Mouse (Mus musculus): ENCODE measurements around the gene Rftn1. TPM values are rescaled to one million over a fixed set of nuclear protein-coding genes. Genes with fewer than 3 reads are reported as not detected.

The Rftn1 gene
- polyA plus RNA-seq, 1 experiment from 2014 or later, result 18.5 TPM

DNA sequence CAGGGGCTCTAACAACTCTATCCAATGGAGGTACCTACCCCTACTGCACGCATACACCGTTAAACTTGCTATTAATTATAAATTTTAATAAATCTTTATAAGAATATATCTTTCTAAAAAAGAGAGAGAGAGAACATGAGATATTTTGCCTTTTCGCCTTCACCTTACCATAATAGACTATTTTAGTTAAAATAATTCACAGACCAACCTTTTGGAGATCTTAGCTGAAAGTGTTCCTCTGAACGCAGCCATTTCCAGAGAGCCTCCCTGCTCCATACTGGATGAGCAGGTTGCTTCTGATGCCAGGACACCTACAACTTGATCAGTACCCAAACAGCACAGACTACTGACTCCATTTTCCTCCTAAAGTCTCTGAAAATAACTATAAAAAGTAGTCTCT is 94.2 kb downstream of the Rftn1 start:
- H3K36me3 ChIP-seq, result no peaks in the 10 kb centered on the region
- no peak overlapping the region for H3K4me3 ChIP-seq
- H3K9ac ChIP-seq, result no peak overlapping the region
- H3K27me3 ChIP-seq, result no peaks in the 10 kb centered on the region
- H3K4me1 ChIP-seq (replicated peaks), result peaks cover 16% of the 10 kb centered on the region
- H3K27ac ChIP-seq (replicated peaks), result no peak overlapping the region
- no peak overlapping the region for H3K4me2 ChIP-seq
- no peak for ATAC-seq (ENCODE audit: low read depth)
- 92% methylated on average over 4 of the region's 4 CpGs for WGBS
- H3K9me3 ChIP-seq, result no peaks in the 10 kb centered on the region

DNA sequence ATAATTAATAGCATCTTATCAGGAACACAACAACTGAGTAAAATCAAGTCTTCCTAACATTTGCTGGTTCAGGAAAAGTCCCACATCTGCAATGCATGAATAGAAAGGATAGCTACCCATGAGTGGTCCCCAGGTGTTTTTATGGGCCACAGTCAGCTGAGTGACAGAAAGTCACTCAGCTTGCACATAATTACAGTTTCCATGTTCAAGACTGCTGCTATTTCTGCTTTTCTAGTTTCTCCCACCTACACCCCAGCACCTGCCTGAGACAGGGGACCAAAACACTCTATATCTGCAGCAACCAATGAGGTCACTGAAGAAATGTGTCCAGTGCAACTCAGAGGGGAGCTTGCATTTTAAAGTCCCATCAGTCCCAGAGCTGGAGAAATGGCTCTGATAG is 95.9 kb downstream of the Rftn1 start:
- Histone ChIP-seq H3K4me2 (no peak overlapping the region), H3K9me3 (no peaks in the 10 kb centered on the region), H3K27me3 (no peaks in the 10 kb centered on the region), H3K4me1 (replicated peaks) (peaks cover 11% of the 10 kb centered on the region), H3K4me3 (no peak overlapping the region), H3K36me3 (no peaks in the 10 kb centered on the region), H3K9ac (no peak overlapping the region), H3K27ac (replicated peaks) (no peak overlapping the region)
- ATAC-seq (ENCODE audit: low read depth), result no peak

DNA sequence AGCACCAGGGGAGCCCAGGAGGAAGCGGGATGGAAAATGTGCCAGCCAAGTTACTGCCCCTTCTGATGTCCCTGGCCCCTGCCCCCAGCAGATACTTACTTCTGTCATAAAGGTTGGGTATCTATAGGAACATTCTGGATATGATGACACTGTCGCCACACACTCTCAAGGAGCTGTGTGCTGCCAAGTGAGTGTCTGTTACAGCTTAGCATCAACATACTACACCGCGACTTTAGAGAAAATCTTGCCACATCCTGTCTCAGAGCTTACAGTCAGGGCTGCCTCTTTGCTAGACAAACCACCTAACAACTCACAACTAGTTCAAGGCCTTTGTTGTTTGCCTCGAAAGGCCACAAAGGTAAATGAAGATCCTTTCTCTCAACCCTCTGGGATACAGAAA is 96.4 kb downstream of the Rftn1 start:
- no peak overlapping the region for H3K9ac ChIP-seq
- no peak overlapping the region for H3K4me2 ChIP-seq
- no peak overlapping the region for H3K4me3 ChIP-seq
- no peaks in the 10 kb centered on the region for H3K9me3 ChIP-seq
- WGBS, result 76% methylated on average over 5 of the region's 5 CpGs
- ATAC-seq (ENCODE audit: low read depth), result no peak
- peaks cover 6% of the 10 kb centered on the region for H3K4me1 ChIP-seq (replicated peaks)
- H3K27ac ChIP-seq (replicated peaks), result no peak overlapping the region
- H3K27me3 ChIP-seq, result no peaks in the 10 kb centered on the region
- H3K36me3 ChIP-seq, result no peaks in the 10 kb centered on the region

DNA sequence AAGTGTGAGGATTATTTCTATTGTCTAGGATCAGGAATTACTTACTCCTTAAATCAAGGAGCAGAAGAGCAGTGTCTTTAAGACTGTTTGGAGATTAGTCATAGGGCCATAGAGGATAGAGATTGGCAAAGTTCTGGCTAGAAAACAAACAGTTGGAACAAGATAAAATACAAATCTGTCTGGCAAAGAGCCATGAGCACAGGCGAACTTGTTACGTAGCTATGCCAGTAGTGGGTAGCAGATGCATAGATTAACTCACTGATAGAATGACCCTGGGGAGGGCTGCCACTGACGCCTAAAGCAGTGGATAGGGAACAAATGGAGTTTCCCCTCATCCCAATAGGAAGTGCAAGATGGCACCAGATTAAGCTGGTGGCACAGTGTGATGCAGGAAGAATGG is 97.1 kb downstream of the Rftn1 start:
- Histone ChIP-seq H3K4me2 (no peak overlapping the region), H3K36me3 (no peaks in the 10 kb centered on the region), H3K9me3 (no peaks in the 10 kb centered on the region), H3K9ac (no peak overlapping the region), H3K4me3 (no peak overlapping the region), H3K27ac (replicated peaks) (no peak overlapping the region), H3K4me1 (replicated peaks) (peaks cover 6% of the 10 kb centered on the region), H3K27me3 (no peaks in the 10 kb centered on the region)
- WGBS, result 43% methylated on average over 3 of the region's 3 CpGs
- no peak for ATAC-seq (ENCODE audit: low read depth)

DNA sequence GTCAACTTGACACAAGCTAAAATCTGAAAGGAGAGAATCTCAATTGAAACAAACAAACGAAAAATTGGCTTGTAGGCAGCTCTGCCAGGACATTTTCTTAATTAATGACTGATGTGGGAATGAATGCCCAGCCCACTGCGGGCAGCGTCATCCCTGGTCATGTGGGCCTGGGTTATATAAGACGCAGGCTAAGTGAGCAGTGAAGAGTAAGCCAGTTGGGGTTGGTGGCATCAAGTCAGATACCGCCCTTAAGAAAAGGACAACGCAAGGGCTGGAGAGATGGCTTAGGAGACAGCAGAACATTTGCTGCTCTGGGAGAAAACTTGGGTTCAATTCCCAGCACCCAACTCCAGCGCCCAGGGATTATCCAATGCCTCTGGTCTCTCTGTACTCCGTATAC is 97.6 kb downstream of the Rftn1 start:
- H3K4me2 ChIP-seq, result no peak overlapping the region
- H3K27ac ChIP-seq (replicated peaks), result no peak overlapping the region
- ATAC-seq (ENCODE audit: low read depth), result no peak
- peaks cover 6% of the 10 kb centered on the region for H3K4me1 ChIP-seq (replicated peaks)
- 88% methylated on average over 8 of the region's 8 CpGs for WGBS
- H3K9ac ChIP-seq, result no peak overlapping the region
- no peaks in the 10 kb centered on the region for H3K9me3 ChIP-seq
- no peaks in the 10 kb centered on the region for H3K36me3 ChIP-seq
- no peaks in the 10 kb centered on the region for H3K27me3 ChIP-seq
- H3K4me3 ChIP-seq, result no peak overlapping the region

DNA sequence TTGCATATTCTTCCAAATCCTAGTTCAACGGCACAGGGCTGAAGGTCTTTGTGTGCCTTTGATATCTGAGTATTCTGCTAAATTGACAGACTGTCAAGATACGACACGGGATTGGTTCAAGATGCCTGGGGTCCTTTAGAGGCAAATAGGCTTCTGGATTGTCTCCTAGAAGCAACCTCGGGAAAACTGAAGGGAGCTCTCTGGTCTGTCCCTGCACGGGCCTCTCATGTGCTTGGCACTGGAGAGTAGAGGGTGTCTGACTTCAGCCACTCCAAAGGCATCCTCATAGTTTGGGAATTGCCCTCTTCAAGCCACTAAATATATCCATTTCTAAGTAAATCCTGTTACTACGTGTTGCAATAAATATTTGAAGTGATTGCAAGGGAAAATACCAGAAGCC is 98.6 kb downstream of the Rftn1 start:
- peaks cover 6% of the 10 kb centered on the region for H3K4me1 ChIP-seq (replicated peaks)
- H3K9ac ChIP-seq, result no peak overlapping the region
- H3K27ac ChIP-seq (replicated peaks), result no peak overlapping the region
- no peak overlapping the region for H3K4me3 ChIP-seq
- H3K4me2 ChIP-seq, result no peak overlapping the region
- H3K27me3 ChIP-seq, result no peaks in the 10 kb centered on the region
- no peaks in the 10 kb centered on the region for H3K9me3 ChIP-seq
- no peak for ATAC-seq (ENCODE audit: low read depth)
- H3K36me3 ChIP-seq, result no peaks in the 10 kb centered on the region
- WGBS, result 75% methylated on average over 6 of the region's 6 CpGs

DNA sequence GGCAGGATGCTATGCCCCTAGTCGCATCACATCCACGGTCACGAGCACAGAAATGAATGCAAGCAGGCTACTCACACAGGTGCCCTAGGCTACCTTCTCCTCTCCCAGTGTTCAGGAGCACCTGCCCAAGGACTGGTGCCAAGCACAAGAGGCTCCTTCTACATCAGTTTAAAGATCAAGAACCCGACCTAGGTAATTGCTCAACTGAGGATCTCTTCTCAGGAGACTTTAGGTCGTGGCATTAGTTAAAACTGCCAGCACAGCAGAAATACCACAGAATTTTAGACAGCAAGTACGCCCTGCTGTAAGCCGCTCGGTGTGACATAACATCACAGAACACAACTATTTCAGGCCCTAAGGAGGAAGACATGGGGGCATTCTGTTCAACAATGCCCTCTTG is 100.7 kb downstream of the Rftn1 start:
- no peak overlapping the region for H3K4me3 ChIP-seq
- no peak for ATAC-seq (ENCODE audit: low read depth)
- H3K4me2 ChIP-seq, result no peak overlapping the region
- H3K36me3 ChIP-seq, result no peaks in the 10 kb centered on the region
- H3K9me3 ChIP-seq, result no peaks in the 10 kb centered on the region
- no peaks in the 10 kb centered on the region for H3K27me3 ChIP-seq
- H3K9ac ChIP-seq, result no peak overlapping the region
- no peak overlapping the region for H3K27ac ChIP-seq (replicated peaks)
- 85% methylated on average over 8 of the region's 8 CpGs for WGBS
- peaks cover 6% of the 10 kb centered on the region for H3K4me1 ChIP-seq (replicated peaks)

DNA sequence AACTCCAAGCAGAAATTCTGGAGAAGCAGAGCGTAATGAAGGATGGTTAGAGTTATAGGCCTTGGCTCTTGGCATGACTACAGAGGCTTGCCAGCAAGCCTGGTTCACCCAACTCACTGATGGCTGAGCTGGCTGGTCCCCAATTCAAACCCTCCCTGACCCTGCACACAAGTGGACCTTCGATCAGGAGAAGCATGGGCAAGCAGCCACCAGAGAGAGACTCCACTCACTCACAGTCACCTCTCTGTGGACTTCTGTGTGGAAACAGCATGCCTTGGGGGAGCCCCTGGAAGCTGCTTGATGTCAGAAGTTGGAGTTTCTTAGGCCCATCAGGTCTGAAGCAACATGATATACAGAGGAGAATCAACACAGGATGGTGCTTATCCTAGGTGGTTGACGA is 102.4 kb downstream of the Rftn1 start:
- Histone ChIP-seq H3K36me3 (no peaks in the 10 kb centered on the region), H3K27me3 (no peaks in the 10 kb centered on the region), H3K27ac (replicated peaks) (no peak overlapping the region), H3K4me1 (replicated peaks) (peaks cover 3% of the 10 kb centered on the region), H3K9me3 (no peaks in the 10 kb centered on the region), H3K4me2 (no peak overlapping the region), H3K9ac (no peak overlapping the region), H3K4me3 (no peak overlapping the region)
- 94% methylated on average over 3 of the region's 3 CpGs for WGBS
- no peak for ATAC-seq (ENCODE audit: low read depth)

DNA sequence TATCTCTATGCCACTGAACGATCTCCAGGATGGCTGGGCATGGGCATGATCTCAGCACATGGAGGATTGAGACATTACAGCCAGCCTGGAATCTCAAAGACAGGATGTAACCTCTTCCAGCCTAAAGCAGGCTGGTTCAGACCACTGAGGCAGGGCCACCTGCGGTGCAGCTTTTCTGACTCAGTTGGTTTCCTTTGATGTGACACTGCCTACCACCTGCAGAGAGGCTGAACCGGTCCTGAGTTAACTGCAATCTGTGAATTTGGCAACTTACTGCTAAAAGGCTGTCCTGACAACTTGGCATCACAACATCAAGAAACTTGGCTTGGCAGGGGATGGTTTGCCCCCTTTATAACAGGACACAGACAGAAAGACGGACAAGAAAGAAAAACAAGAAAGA is 103.6 kb downstream of the Rftn1 start:
- no peaks in the 10 kb centered on the region for H3K9me3 ChIP-seq
- H3K27me3 ChIP-seq, result no peaks in the 10 kb centered on the region
- H3K4me1 ChIP-seq (replicated peaks), result peaks cover 3% of the 10 kb centered on the region; the same call in 1 of the 2 replicates
- no peak overlapping the region for H3K4me2 ChIP-seq
- no peak overlapping the region for H3K4me3 ChIP-seq
- no peak overlapping the region for H3K9ac ChIP-seq
- 55% methylated on average over 4 of the region's 4 CpGs for WGBS
- no peak overlapping the region for H3K27ac ChIP-seq (replicated peaks)
- H3K36me3 ChIP-seq, result no peaks in the 10 kb centered on the region
- no peak for ATAC-seq (ENCODE audit: low read depth)

DNA sequence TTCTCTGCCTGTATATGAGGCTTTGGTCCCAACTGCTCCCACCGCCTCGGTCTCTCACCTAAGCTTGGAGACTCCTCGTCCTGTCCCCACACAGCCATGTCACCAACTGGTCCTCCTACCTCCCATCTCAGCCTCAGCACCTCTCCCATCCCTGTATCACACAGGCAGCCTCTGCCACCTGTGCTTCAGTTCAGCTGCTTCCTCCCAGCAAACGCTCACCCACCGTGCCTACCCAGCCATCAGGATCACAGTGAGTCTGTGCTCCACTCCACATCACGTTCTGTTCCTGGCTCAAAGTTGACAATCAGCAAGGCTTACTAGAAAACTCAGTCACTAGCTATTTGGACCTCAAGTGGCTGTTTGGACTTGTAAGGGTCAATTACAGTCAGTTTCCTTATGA is 105.8 kb downstream of the Rftn1 start:
- no peaks in the 10 kb centered on the region for H3K27me3 ChIP-seq
- no peaks in the 10 kb centered on the region for H3K36me3 ChIP-seq
- H3K4me3 ChIP-seq, result no peak overlapping the region
- no peaks in the 10 kb centered on the region for H3K9me3 ChIP-seq
- no peak overlapping the region for H3K4me2 ChIP-seq
- H3K4me1 ChIP-seq (replicated peaks), result no peaks in the 10 kb centered on the region
- no peak for ATAC-seq (ENCODE audit: low read depth)
- H3K27ac ChIP-seq (replicated peaks), result no peak overlapping the region
- H3K9ac ChIP-seq, result no peak overlapping the region
- WGBS, result 82% methylated on average over 6 of the region's 6 CpGs

DNA sequence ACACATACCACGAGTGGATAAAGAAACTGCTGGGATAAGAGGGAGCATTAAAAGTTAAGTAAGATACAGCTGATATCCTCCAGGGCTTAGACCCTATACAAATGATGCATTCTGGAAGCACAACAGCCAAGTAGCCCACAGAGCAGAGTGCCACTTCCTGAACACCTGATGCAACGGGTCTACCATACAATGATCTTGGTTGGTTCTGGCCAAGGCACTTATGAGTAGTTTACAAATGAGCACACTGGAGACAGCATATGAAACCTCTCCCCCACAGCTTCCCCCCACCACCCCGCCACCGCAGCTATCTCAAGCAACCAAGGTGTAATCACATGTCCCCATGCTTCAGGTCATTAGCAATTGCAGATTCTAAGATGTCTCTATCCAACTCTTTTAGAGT is 106.5 kb downstream of the Rftn1 start:
- Histone ChIP-seq H3K9ac (no peak overlapping the region), H3K36me3 (no peaks in the 10 kb centered on the region), H3K4me1 (replicated peaks) (no peaks in the 10 kb centered on the region), H3K4me3 (no peak overlapping the region), H3K4me2 (no peak overlapping the region), H3K27ac (replicated peaks) (no peak overlapping the region), H3K9me3 (no peaks in the 10 kb centered on the region), H3K27me3 (no peaks in the 10 kb centered on the region)
- no peak for ATAC-seq (ENCODE audit: low read depth)
- WGBS, result 91% methylated on average over 4 of the region's 4 CpGs

DNA sequence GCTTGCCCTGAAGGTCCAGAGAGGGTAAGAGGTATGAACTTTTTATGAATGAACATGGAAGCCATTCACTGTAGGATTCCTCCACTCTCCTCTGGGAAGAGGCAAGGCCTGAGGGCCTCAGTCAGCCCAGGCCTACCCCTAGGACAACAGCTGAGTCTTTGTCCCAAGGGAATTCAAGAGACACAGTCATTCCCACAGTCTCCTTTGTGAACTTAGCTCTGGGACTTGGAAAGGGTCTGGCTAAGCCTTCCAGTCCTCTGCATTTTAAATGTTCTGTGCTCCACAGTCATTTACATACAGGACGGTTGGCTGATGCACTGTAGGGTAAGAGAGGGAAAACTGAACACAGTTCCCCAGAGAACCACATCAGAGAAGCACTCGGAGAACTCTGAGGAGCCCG is 107.5 kb downstream of the Rftn1 start:
- ATAC-seq (ENCODE audit: low read depth), result no peak
- Histone ChIP-seq H3K4me3 (no peak overlapping the region), H3K27ac (replicated peaks) (no peak overlapping the region), H3K36me3 (no peaks in the 10 kb centered on the region), H3K9me3 (no peaks in the 10 kb centered on the region), H3K4me2 (no peak overlapping the region), H3K27me3 (no peaks in the 10 kb centered on the region), H3K9ac (no peak overlapping the region), H3K4me1 (replicated peaks) (no peaks in the 10 kb centered on the region)
- WGBS, result 68% methylated on average over 3 of the region's 3 CpGs

DNA sequence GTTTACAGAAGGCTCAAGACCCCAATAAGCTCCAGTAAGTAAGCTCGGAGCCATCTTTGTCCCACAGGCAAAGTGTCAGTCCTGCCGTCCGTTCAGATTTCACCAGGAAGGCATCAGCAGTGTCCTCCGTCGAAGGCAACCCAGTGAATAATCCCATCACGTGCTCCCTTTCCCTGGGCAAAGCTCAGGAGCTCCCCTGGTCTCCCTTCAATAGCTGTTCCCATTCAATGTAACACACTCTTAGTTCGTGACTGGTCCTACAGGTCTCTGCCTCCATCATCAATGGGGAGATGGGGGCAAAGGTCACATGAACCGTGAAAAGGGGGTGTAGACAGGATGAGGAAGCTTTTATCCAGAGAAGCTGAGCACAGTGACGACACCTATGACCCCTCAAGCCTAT is 108.8 kb downstream of the Rftn1 start:
- H3K27me3 ChIP-seq, result no peaks in the 10 kb centered on the region
- H3K9me3 ChIP-seq, result no peaks in the 10 kb centered on the region
- no peak overlapping the region for H3K9ac ChIP-seq
- no peak overlapping the region for H3K4me2 ChIP-seq
- H3K27ac ChIP-seq (replicated peaks), result no peak overlapping the region
- 71% methylated on average over 9 of the region's 9 CpGs for WGBS
- ATAC-seq (ENCODE audit: low read depth), result no peak
- H3K4me1 ChIP-seq (replicated peaks), result no peaks in the 10 kb centered on the region
- no peak overlapping the region for H3K4me3 ChIP-seq
- no peaks in the 10 kb centered on the region for H3K36me3 ChIP-seq

DNA sequence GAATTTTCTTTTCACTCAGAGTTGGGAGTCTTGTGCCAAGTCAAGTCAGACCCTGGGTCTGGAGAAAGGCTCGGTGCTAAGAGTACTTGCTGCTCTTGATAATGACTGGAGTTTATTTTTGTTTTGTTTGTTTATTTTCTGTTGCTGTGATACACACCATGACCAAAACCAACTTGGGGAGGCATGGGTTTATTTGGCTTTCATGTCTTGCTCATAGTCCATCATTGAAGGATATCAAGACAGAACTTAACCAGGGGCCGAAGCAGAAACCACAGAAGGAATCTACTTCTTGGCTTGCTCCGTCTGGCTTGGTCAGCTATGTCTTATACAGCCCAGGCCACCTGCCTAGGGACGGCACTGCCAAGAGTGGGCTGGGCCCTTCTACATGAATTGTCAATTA is 109.5 kb downstream of the Rftn1 start:
- WGBS, result 87% methylated on average over 4 of the region's 4 CpGs
- Histone ChIP-seq H3K4me3 (no peak overlapping the region), H3K9me3 (no peaks in the 10 kb centered on the region), H3K27me3 (no peaks in the 10 kb centered on the region), H3K9ac (no peak overlapping the region), H3K36me3 (no peaks in the 10 kb centered on the region), H3K4me1 (replicated peaks) (no peaks in the 10 kb centered on the region), H3K27ac (replicated peaks) (no peak overlapping the region), H3K4me2 (no peak overlapping the region)
- ATAC-seq (ENCODE audit: low read depth), result no peak
